Mouse (Mus musculus) MEL-GATA-1-ER (cell line): ENCODE measurements around the gene Sh2b3.
"Not testable (repeated sequence)": the region's sequence is repeated elsewhere in the genome, so short reads cannot be mapped to it uniquely, and the experiment has no call there.

Experiments
- DNase-seq: peaks from one replicate; pipeline ENCODE4 v3.0.0-alpha.2; 2012; ENCODE audit warnings: low read depth; ENCODE audit errors: extremely low read depth

The Sh2b3 gene

DNA sequence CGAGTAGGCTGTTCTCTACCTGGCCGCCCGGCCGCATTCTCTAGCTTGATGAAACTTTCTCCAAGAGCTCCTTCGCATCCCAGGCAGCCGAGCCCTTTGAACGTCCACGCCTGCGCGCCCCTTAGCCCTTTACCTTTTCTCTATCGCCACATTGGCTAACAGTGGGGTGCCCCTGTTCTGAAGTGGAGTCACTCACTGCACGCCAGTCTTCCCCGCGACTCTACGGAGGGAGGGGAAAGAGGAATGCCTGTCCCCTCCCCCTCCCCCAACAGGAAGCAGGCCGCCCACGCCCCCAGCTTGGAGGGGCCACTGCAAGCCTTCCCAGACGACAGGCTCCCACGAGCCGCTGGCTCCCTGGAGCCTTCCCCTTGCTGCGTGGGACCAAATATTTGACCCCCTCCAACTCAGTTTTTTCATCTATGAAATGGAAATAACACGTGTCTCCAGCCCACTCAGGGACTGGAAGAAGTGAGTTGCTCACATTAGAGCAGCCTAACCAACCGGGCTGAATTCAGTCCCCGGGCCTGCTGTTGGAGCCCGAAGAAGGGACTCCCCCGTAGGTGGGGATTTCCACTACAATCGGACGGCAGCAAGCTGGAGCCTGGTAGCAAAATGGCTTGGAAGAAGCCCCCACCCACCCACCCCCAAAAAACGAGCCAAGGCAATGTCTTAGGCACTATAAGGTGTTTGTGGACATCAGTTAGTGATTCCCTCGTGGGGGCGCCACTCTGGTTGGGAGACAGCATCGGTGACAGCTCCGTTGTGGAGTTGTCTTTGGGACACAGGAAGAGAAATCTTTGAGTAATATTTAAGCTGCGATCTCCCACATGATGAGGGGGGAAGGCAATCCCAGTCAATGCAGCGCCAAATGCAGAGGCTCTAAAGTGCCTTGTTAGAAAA lies at the start of gene Sh2b3:
TSS of gene Sh2b3 (minus strand) at position 206 of the 900 bp plus-strand sequence.
- DNase-seq: no peak

DNA sequence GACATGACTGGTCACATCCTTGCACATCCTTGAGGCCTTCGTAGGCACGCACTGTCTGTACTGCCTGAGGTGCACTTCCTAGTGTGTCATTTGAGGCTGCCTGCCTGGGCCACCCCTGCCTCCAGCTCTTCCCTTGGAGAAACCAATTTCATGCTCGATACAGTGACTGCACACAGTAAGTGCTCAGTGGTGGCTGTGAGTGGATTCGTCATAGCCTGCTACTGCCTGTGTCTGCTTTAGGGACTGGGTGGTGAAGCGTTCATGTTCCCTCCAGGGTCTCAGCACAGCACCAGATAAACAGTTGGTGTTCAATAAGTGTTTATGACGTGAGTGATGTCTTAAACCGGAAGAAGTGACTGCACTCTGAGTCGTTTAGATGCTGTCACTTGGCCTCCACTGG lies 45.9 kb upstream of the Sh2b3 start:
- DNase-seq: no peak

DNA sequence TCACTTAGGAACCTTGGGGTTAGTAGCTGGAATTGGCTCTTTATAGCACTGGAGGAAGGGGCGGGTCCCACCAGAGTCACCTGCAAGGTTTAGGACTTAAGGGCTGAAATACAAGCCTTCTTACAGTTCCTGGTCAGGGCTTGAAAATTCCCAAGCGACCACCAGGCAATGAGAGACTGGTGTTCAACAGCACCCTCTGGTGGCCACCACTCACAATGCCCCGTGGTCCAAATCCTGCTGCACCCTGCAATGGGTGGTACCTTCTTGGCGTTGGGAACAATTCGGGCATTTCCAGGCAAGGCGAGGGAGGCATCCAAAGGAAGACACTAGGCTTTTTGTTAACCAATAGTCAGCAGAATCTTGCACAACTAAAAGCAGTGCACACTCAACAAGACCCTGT lies 41.8 kb upstream of the Sh2b3 start:
- DNase-seq: peak; percentile 14

DNA sequence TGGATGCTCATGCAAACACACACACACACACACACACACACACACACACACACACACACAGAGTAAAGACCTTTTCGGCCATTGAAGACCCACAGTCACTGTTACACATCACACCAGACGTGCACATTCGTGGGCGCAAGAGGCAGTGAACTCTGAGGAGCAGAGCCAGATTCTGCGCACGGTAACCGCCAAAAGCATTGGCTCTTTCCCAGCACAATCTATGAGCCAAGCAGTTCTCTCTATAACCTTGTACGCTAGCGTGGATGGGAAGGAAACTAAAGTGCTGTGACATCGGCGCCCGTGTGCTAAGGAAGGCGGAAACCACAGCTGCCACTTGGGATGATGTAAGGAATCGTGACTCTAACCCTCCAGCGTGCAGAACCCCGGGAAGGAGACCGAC lies 41.3 kb upstream of the Sh2b3 start:
- DNase-seq: no peak

GRCm38 (mm10) chr5:121876901-121877300 lies 39.5 kb upstream of the Sh2b3 start:
- DNase-seq: no peak

GRCm38 (mm10) chr5:121875041-121875440 lies 37.6 kb upstream of the Sh2b3 start:
- DNase-seq: no peak

- no peak for DNase-seq
Measured at GRCm38 (mm10) chr5:121872158-121872557, 34.7 kb upstream of the Sh2b3 start.

GRCm38 (mm10) chr5:121871515-121872030 lies 34.1 kb upstream of the Sh2b3 start:
- DNase-seq: no peak

- DNase-seq: no peak
Measured at GRCm38 (mm10) chr5:121870832-121871231, 33.4 kb upstream of the Sh2b3 start.

GRCm38 (mm10) chr5:121867963-121868362 lies 30.5 kb upstream of the Sh2b3 start:
- no peak for DNase-seq

- DNase-seq: no peak
Measured at GRCm38 (mm10) chr5:121864330-121864729, 26.9 kb upstream of the Sh2b3 start.

DNA sequence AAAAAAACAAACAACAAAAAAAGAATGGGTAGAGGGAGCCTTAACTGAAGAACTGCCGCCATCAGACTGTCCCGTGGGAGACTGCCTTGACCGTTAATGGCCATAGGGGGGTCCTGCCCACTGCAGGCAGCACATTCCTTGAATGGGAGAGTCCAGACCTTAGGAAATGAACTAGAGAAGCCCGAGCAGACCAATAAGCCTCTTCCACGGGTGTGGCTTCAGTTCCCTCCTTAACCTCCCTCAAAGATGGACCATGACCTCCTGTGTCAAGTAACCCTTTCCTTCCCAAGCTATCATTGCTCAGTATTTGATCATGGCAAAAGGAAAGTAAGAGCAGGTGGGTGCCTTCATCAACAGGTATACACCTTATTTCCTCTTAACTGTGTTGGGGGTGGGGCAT lies 24.5 kb upstream of the Sh2b3 start:
- no peak for DNase-seq

- DNase-seq: no peak
Measured at GRCm38 (mm10) chr5:121858427-121858826, 21.0 kb upstream of the Sh2b3 start.

DNA sequence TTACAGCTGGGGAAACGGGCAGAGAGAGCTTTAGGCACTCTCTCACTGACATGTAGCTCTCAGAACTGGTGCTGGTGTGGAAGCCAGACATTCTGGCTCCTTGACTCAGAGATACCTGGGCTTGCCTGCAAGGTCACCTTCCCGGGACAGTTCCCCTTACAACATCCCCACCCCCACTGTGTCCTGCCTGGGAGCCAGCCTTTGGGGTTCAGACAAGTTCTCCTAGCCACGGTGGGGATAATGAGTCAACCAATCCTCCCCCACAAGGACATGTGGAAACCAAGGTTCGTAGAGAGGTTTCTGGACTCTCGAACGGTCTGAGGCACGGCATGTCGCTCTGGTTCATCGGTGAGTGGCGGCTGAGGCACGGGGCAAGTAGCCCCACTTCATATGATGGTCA lies 19.3 kb upstream of the Sh2b3 start:
- no peak for DNase-seq

- no peak for DNase-seq
Measured at GRCm38 (mm10) chr5:121854768-121855167, 17.3 kb upstream of the Sh2b3 start.

GRCm38 (mm10) chr5:121853368-121854051 lies 16.1 kb upstream of the Sh2b3 start:
- no peak for DNase-seq

DNA sequence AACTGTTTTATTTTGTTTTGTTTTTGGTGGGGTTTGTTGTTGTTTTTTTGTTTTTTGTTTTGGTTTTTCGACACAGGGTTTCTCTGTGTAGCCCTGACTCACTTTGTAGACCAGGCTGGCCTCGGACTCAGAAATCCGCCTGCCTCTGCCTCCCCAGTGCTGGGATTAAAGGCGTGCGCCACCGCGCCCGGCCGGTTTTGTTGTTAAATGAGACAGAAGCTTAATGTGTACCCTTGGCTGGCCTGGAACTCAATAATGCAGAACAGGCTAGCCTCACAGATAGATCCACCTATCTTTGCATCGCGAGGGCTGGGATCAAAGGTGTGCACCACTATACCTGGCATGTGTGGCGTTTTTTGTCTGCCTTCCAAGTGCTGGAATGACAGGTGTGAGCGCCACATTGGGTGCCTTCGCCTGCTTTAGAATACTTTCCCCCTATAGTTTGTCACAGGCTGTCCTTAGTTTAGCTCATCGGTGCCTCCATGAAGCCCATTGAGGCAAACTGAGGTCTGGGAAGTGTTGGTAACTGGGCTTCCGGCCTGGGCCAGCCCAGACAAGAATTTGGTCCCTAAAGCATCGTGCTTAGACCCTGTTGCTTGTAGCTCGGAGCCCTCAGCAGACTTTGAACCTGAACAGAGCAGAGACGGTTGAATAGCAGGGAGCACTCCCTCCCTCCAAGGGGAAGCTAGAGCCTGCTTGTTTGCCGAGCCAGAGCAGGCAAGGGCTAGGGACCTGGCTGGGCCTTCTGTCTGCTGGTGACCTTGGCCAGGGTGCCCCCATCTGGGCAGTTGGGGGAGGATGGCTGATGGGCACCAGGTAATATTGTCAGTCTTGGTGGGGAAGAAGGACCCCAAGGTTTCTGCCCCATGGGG lies 12.3 kb upstream of the Sh2b3 start:
- no peak for DNase-seq

DNA sequence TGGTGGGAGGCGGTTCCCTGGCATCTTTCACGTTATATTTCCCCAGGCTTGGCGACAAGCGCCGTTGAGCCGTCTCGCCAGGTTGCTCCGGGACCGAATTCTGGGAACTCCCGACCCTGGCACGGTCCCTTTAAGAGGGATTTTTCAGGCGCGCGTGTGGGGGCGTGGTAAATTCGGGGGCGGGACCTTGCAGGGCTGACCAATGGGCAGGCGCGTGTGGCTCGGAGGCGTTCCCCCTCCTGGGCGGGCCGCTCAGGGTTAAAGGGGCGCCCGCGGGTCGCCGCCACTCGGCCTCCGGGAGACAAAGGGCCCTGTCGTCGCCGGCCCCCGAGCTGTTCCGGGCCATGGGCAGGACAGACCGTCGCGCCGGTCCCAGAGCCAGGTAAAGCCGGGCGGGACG lies 11.3 kb upstream of the Sh2b3 start, which contains the start of gene Pheta1:
TSS of gene Pheta1 (plus strand) at position 242 of the 400 bp plus-strand sequence.
- DNase-seq: no peak

DNA sequence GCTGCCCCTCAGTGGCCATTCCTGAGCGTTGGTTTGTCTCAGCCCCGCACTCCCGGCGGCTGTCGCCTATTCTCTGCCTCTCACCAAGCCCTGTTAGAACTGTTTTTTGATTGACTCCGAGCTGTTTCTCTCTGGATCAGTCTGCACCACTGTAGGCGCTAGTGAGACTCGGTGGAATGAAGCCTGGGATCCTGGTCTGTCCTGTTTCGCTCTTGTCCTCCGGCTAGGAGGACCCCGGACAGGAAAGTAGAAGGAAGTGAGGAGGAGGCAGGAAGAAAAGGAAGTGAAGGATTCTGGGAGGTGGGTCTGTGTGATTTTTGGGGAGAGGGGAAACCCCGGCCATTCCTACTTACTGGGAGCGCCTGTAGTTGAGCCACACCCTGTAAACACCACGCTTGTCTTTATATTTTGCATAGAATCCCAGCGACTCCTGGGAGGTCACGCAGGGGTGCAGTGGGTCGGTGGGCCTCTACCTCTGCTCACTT lies 10.6 kb upstream of the Sh2b3 start:
- DNase-seq: no peak

DNA sequence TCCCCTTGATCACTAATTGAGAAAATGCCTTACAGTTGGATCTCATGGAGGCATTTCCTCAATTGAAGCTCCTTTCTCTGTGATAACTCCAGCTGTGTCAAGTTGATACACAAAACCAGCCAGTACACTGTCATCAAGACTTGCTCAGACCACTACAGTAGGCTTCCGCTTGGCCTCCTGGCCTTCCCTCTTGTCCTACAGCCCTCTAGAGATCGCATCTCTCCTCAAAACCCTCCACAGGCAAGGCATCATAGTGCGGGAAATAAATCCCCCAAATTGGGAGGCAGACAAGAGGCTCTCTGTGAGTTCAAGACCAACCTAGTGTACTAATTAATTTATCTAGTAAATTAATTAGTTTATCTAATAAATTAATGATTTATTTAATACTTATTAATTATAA lies 9.8 kb upstream of the Sh2b3 start:
- DNase-seq: not testable (repeated sequence)

DNA sequence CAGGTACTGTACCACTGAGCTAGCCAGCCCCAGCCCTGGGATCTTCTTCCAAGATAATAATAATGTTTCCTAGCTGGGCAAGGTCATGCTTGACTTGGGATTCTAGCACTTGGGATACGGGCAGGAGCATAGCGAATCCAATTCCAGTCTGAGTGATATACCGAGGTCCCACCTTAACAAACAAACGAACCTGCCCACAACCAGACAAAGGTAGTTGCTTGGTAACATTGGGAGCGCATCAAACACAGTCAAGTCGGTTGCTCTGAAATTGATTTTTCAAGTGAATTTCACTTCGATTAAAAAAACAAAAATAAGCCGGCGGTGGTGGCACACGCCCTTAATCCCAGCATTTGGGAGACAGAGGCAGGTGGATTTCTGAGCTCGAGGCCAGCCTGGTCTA lies 8.9 kb upstream of the Sh2b3 start:
- no peak for DNase-seq
